Mouse (Mus musculus) midbrain, embryonic 11.5 days (tissue): ENCODE results near the gene Unk. TPM values are rescaled to one million over a fixed set of nuclear protein-coding genes. Genes with fewer than 3 reads are reported as not detected.

Experiments
- ATAC-seq: fragments of 200-750 bp; cut with Nextera tagmentation; 2 replicates; pipeline ENCODE4 v1.8.0; 2017; ENCODE audit warnings: moderate TSS enrichment, moderate library complexity; ENCODE audit not compliant: low FRiP score
- DNase-seq: peaks from one replicate; pipeline ENCODE4 v3.0.0; 2015; ENCODE audit warnings: low spot score; ENCODE audit errors: missing footprints
- H3K27ac ChIP-seq: fragments of 300-500 bp; sonication (generic); 2 replicates; pipeline ENCODE4 v1.5.1; 2014; ENCODE audit warnings: low read depth, low read length
- H3K27me3 ChIP-seq: fragments of 300-500 bp; sonication (generic); 2 replicates; pipeline ENCODE4 v1.6.1; 2014; ENCODE audit warnings: mild to moderate bottlenecking, low read length, moderate library complexity, mixed read lengths; ENCODE audit not compliant: control insufficient read depth, insufficient read depth
- H3K36me3 ChIP-seq: fragments of 300-500 bp; sonication (generic); 2 replicates; pipeline ENCODE4 v1.6.1; 2014; ENCODE audit warnings: mild to moderate bottlenecking, low read length, moderate library complexity, mixed read lengths; ENCODE audit not compliant: control insufficient read depth, insufficient read depth
- H3K4me1 ChIP-seq: fragments of 300-500 bp; sonication (generic); 2 replicates; pipeline ENCODE4 v1.6.1; 2014; ENCODE audit warnings: low read length; ENCODE audit not compliant: control insufficient read depth, insufficient read depth
- H3K4me2 ChIP-seq: fragments of 300-500 bp; sonication (generic); 2 replicates; pipeline ENCODE4 v1.6.1; 2014; ENCODE audit warnings: mild to moderate bottlenecking, moderate library complexity
- H3K4me3 ChIP-seq: fragments of 300-500 bp; sonication (generic); 2 replicates; pipeline ENCODE4 v1.5.1; 2014; ENCODE audit warnings: low read depth, low read length
- H3K9ac ChIP-seq: fragments of 300-500 bp; sonication (generic); 2 replicates; pipeline ENCODE4 v1.6.1; 2014; ENCODE audit warnings: low read length
- H3K9me3 ChIP-seq: fragments of 300-500 bp; sonication (generic); 2 replicates; pipeline ENCODE4 v1.6.1; 2016; ENCODE audit warnings: low read length; ENCODE audit not compliant: control insufficient read depth
- WGBS: fragments of 180-500 bp; shearing (Covaris S2); extraction: QIAGEN DNeasy Blood & Tissue Kit; methylation state at CpG from one replicate; pipeline ENCODE4 v1.1.7; 2014; 5-methylcytosine and 5-hydroxymethylcytosine counted together
- polyA plus RNA-seq: library from polyadenylated mRNA; unstranded; fragments of >200 nt; fragmentation: Nextera tagmentation; extraction: Ambion mirVana; gene quantifications from 2 replicates; pipeline ENCODE4 v1.2.1, GENCODE M21; 2014

The Unk gene
- polyA plus RNA-seq, 1 experiment from 2014 or later = 23.4 TPM

- Histone ChIP-seq H3K27ac (no peak overlapping the region), H3K9me3 (no peaks in the 10 kb centered on the region), H3K4me1 (no peaks in the 10 kb centered on the region), H3K36me3 (peaks cover 58% of the 10 kb centered on the region), H3K27me3 (no peaks in the 10 kb centered on the region), H3K4me2 (no peak overlapping the region), H3K4me3 (no peak overlapping the region), H3K9ac (no peak overlapping the region)
- 90% methylated on average over 11 of the region's 11 CpGs for WGBS
- no peak for ATAC-seq
- DNase-seq = no peak
Observed at GRCm38 (mm10) chr11:116055873-116056272, 25.8 kb downstream of the Unk start.

- H3K9me3 ChIP-seq = no peaks in the 10 kb centered on the region
- no peak overlapping the region for H3K4me3 ChIP-seq
- no peak overlapping the region for H3K4me2 ChIP-seq
- peaks cover 52% of the 10 kb centered on the region for H3K36me3 ChIP-seq
- ATAC-seq (no peak), DNase-seq (no peak)
- H3K27ac ChIP-seq = no peak overlapping the region
- no peaks in the 10 kb centered on the region for H3K4me1 ChIP-seq
- WGBS = 93% methylated on average over 4 of the region's 4 CpGs
- no peak overlapping the region for H3K9ac ChIP-seq
- no peaks in the 10 kb centered on the region for H3K27me3 ChIP-seq
Observed at GRCm38 (mm10) chr11:116057237-116057881, 27.2 kb downstream of the Unk start.

GRCm38 (mm10) chr11:116058022-116058614 is 28.0 kb downstream of the Unk start:
- Histone ChIP-seq H3K4me2 (no peak overlapping the region), H3K27ac (no peak overlapping the region), H3K9ac (no peak overlapping the region), H3K36me3 (peaks cover 44% of the 10 kb centered on the region), H3K9me3 (no peaks in the 10 kb centered on the region), H3K4me1 (no peaks in the 10 kb centered on the region), H3K4me3 (no peak overlapping the region), H3K27me3 (no peaks in the 10 kb centered on the region)
- DNase-seq (no peak), ATAC-seq (no peak)
- 89% methylated on average over 12 of the region's 12 CpGs for WGBS

- 92% methylated on average over 17 of the region's 17 CpGs for WGBS
- Histone ChIP-seq H3K4me1 (no peaks in the 10 kb centered on the region), H3K36me3 (peaks cover 38% of the 10 kb centered on the region), H3K9ac (no peak overlapping the region), H3K4me3 (no peak overlapping the region), H3K9me3 (no peaks in the 10 kb centered on the region), H3K4me2 (no peak overlapping the region), H3K27ac (no peak overlapping the region), H3K27me3 (no peaks in the 10 kb centered on the region)
- ATAC-seq = no peak
- DNase-seq = no peak
Observed at GRCm38 (mm10) chr11:116058868-116059690, 29.0 kb downstream of the Unk start.

- Histone ChIP-seq H3K4me3 (no peak overlapping the region), H3K27ac (no peak overlapping the region), H3K36me3 (peaks cover 34% of the 10 kb centered on the region), H3K4me2 (no peak overlapping the region), H3K4me1 (no peaks in the 10 kb centered on the region), H3K27me3 (no peaks in the 10 kb centered on the region), H3K9me3 (no peaks in the 10 kb centered on the region), H3K9ac (no peak overlapping the region)
- ATAC-seq (no peak), DNase-seq (no peak)
- WGBS = 97% methylated on average over 11 of the region's 11 CpGs
Observed at GRCm38 (mm10) chr11:116059691-116060025, 29.5 kb downstream of the Unk start.

GRCm38 (mm10) chr11:116060596-116060995 is 30.5 kb downstream of the Unk start:
- Histone ChIP-seq H3K4me1 (no peaks in the 10 kb centered on the region), H3K9ac (no peak overlapping the region), H3K4me2 (no peak overlapping the region), H3K27ac (no peak overlapping the region), H3K27me3 (no peaks in the 10 kb centered on the region), H3K9me3 (no peaks in the 10 kb centered on the region), H3K4me3 (no peak overlapping the region), H3K36me3 (peaks cover 30% of the 10 kb centered on the region)
- WGBS = 94% methylated on average over 9 of the region's 9 CpGs
- DNase-seq = no peak
- ATAC-seq = no peak

- Histone ChIP-seq H3K27ac (no peak overlapping the region), H3K4me3 (no peak overlapping the region), H3K4me1 (no peaks in the 10 kb centered on the region), H3K9ac (no peak overlapping the region), H3K4me2 (no peak overlapping the region), H3K9me3 (no peaks in the 10 kb centered on the region), H3K36me3 (peaks cover 25% of the 10 kb centered on the region), H3K27me3 (no peaks in the 10 kb centered on the region)
- DNase-seq (no peak), ATAC-seq (no peak)
- WGBS = 89% methylated on average over 13 of the region's 13 CpGs
Observed at GRCm38 (mm10) chr11:116061641-116062415, 31.7 kb downstream of the Unk start.

- WGBS = 62% methylated on average over 8 of the region's 8 CpGs
- H3K9ac ChIP-seq = no peak overlapping the region
Observed at GRCm38 (mm10) chr11:116062521-116062920, 32.4 kb downstream of the Unk start.

More at GRCm38 (mm10) chr11:116062521-116062920, 32.4 kb downstream of the Unk start:
- DNase-seq (no peak), ATAC-seq (no peak)
- no peak overlapping the region for H3K4me2 ChIP-seq
- peaks cover 20% of the 10 kb centered on the region for H3K36me3 ChIP-seq
- H3K4me3 ChIP-seq = no peak overlapping the region
- H3K9me3 ChIP-seq = no peaks in the 10 kb centered on the region
- H3K27me3 ChIP-seq = no peaks in the 10 kb centered on the region
- no peaks in the 10 kb centered on the region for H3K4me1 ChIP-seq
- H3K27ac ChIP-seq = no peak overlapping the region
